Mouse (Mus musculus) MN1 (cell line): ENCODE results near the gene Tmem165.

Experiments used
- DNase-seq: peaks from one replicate; pipeline ENCODE4 v3.0.0-alpha.2; 2016; ENCODE audit warnings: low spot score

Tmem165 gene

GRCm38 (mm10) chr5:76183750-76184261, at the start of gene Tmem165:
Gene Tmem165 (plus strand): TSS chr5:76183880.
- peak; percentile 89 for DNase-seq

DNA sequence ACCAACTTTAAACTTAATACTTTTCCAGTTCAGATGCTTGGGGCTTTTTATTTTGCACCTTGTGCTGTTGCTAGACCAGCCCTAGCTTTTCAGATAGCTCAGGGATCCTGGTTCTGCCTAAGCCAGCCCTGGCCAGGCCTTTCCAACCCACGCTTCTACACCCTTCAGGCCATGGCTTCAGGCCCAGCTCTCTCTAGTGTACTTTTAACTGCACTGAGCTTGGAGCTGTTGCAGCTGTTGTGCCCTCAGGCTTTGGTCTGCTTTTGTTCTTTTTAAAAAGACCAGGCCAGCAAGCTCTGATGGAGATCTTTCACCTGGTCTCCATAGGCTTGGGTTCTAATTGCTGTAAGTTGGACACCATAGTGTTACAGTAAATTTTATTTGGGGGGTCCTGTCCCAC, 48.0 kb upstream of the Tmem165 start:
- no peak for DNase-seq

DNA sequence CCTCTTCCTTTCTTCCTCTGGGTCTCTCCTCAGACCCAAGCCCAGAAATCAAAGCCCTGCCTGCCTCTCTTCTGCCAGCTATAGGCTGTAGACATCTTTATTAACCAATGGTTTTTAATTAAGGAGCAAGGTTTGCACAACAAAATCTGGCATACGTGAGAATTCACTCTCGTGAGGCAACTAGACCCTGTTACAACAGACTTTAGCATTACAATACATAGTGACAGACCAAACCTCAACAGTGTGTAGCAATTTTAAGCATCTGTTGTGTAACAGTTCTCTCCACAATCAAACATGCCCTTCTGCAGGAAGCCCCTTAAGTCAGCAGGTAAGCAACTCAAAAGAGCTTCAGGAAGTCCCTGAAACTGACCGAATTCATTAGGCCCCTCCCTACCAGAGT, 47.4 kb upstream of the Tmem165 start:
- DNase-seq: no peak

- DNase-seq: no peak
Observed at GRCm38 (mm10) chr5:76137586-76137985, 46.1 kb upstream of the Tmem165 start.

- no peak for DNase-seq
Observed at GRCm38 (mm10) chr5:76138071-76138470, 45.6 kb upstream of the Tmem165 start.

DNA sequence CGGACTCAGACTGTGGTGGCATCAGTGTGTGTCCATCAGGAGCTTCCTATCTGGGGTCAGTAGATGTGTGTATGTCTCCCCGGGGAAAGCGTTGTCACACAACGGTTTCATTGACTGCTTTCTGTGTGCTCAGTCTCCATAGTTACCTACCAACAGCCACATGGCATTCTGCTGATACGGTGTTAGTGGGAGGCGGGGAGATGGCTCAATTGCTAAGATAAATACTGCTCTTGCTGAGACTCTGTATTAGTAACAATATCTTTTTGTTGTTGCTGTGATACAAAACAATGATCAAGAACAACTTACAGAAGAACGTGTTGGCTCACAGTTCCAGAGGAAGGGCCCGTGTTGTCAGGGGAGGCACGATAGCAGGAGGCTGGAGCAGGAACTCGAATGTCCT, 45.2 kb upstream of the Tmem165 start:
- DNase-seq: no peak

DNA sequence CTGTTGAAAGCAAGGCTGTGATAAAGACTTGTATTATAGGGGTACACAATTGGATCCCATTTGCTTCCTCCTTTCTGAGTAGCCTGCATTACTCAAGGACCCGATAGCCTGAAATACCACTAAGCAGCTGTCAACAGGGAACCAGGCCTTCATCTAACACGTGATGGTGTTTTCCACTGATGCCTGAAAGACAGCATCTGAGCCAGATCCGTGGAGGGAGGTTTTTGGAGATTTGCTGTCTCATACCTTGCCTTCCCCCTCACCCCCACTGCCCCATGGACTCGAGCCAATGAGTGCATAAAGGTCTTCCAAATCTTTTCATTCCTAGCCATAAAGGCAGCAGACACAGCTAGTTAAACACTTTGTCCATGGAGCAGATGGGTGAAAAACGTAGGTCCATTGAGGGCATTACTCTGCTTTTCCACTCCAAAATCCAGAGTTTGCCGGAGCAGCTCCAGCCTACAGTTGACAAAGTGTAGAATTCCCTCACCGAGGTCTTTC, 44.5 kb upstream of the Tmem165 start:
- DNase-seq: peak; percentile 6

GRCm38 (mm10) chr5:76139808-76140729, 43.6 kb upstream of the Tmem165 start, which contains the start of gene Srd5a3:
Gene Srd5a3 (plus strand): TSS chr5:76140271.
- DNase-seq: peak; percentile 94

DNA sequence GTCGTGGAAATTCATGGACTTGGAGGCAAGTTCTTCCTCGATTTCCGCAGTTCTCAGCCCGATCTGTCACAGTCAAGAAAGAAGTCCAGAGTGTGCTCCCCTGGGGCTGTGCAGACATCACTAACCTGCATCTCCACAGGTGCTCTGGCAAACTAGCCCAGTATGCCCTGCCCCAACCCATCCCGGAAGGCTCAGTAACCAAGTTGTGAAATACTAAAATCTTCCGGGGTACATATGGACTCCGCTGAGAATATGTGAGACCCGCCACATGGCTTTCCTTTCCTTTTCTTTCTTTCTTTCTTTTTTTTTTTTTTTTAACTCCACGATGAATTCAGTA, 43.0 kb upstream of the Tmem165 start:
- no peak for DNase-seq

- no peak for DNase-seq
Observed at GRCm38 (mm10) chr5:76143356-76143755, 40.3 kb upstream of the Tmem165 start.

DNA sequence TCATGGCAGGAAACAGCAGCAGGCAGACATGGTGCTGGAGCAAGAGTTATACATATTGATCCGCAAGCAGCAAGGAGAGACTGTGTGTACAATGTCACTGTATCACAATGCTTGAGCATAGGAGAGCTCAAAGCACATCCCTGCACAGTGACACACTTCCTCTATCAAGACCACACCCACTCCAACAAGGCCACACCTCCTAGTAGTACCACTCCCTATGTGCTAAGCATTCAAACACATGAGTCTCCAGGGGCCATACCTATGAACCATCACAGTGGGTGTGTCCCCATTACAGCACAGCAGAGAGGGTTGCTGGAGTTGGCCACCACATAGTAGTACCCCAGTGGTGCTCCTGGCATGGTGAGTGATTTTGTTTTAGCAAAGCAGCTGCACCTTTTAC, 37.3 kb upstream of the Tmem165 start:
- no peak for DNase-seq

DNA sequence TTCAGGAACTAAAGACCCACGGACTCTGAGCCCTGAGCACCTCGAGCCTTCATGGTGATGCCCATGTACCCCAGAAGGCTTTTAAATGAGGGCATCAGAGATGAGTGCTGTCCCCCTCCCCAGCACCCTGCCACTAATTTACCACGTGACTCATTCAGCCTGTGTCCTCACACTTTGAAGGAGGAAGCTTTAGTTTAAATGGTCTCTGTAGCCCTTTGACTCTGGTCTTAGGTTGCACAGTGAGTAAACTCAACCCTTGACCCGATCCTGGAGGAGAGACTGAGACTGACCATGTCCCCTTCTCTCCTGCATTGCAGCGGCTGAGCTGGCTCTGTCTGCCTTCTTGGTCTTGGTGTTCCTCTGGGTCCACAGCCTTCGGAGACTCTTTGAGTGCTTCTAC, 34.2 kb upstream of the Tmem165 start:
- no peak for DNase-seq

- no peak for DNase-seq
Observed at GRCm38 (mm10) chr5:76152956-76153355, 30.7 kb upstream of the Tmem165 start.

GRCm38 (mm10) chr5:76153430-76153829, 30.2 kb upstream of the Tmem165 start:
- no peak for DNase-seq

DNA sequence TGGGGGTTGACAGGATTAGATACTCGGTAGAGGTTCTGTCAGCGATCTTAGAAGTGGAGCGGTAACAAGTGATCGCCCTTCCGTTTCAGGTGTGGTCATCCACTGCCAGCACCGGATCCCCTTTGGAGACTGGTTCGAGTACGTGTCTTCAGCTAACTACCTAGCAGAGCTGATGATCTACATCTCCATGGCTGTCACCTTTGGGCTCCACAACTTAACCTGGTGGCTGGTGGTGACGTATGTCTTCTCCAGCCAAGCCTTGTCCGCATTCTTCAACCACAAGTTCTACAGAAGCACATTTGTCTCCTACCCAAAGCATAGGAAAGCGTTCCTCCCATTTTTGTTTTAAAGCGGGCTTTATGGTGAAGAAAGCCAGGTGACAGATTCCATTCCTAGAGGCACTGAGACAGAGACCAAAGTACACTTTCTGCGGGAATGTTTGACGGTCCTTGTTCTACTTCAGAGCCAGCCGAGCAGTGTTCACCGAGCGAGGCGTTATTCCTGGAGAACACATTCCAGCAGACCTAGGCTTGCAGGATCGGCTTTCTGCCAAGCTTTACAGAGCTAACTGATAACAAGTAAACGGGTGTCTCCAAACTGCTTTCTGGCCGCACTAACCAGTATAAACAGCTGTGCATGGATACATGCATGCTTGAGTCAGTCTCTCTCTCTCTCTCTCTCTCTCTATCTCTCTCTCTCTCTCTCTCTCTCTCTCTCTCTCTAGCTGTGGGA, 29.1 kb upstream of the Tmem165 start:
- DNase-seq: no peak

DNA sequence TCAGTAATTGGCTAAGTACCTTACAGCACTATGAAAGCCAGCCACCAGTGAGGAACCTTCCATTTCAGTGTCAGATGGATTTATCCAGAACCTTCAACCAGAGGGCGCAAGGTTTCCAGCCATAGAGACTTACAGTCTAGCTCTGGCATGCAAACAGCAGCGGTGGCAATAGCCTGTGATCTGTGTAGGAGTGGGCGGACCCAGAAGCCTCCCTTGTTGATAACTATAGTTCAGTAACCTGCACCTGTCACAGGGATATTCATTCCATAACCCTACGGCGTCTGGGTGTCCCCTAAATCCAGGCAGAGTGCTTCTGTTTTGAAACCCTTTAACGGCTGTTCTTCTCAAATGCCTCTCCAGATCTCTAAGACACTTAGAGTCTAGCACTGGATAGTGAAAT, 24.1 kb upstream of the Tmem165 start:
- no peak for DNase-seq

GRCm38 (mm10) chr5:76160086-76160485, 23.6 kb upstream of the Tmem165 start:
- no peak for DNase-seq

- no peak for DNase-seq
Observed at GRCm38 (mm10) chr5:76161491-76161890, 22.2 kb upstream of the Tmem165 start.

- no peak for DNase-seq
Observed at GRCm38 (mm10) chr5:76162926-76163325, 20.8 kb upstream of the Tmem165 start.

- DNase-seq: no peak
Observed at GRCm38 (mm10) chr5:76163828-76164390, 19.8 kb upstream of the Tmem165 start.

GRCm38 (mm10) chr5:76164827-76165226, 18.9 kb upstream of the Tmem165 start:
- DNase-seq: no peak

DNA sequence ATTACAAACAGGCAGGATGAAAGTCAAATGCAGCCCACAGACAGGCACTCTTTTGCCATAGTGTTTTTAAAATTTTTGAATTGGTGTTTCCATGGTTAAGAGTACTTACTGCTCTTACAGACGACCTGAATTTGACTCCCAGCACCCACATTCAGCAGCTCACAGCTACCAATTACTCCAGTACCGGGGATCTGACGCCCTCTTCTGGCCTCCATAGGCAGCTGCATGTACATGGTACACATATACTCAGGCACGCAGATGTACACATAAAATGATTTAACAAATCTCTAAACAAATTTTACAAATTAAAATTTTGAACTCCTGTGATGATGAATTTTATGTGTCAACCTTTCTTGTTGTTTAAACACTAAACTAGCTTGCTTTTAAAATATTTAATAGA, 13.2 kb upstream of the Tmem165 start:
- DNase-seq: no peak

DNA sequence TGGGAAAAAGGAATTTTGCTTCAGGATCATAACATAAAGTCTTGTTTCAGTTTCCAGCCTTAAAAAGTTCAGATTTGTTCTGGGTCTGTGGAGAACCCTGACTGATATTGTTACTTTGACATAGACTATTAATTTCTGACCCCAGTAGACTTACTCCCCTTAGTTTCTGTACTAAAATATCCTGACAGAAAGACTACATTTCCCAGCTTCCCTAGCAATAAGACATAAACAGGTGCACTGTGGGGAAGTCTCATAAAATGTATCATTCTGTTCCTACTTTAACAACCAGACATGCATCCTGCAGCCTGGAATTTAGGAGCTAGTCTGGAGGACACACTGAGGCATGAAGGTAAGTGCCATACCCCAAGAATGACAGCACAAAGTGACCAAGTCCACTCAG, 12.6 kb upstream of the Tmem165 start:
- DNase-seq: no peak
